Mouse (Mus musculus) spleen, adult 2 months (tissue): ENCODE measurements around the gene Serpinb3c.
A peak's percentile ranks its signal among the peaks of the same experiment; 100 is the strongest.
"Not testable (repeated sequence)": the region's sequence is repeated elsewhere in the genome, so short reads cannot be mapped to it uniquely, and the experiment has no call there.

Experiments
- CTCF ChIP-seq: fragments of 200-500 bp; IDR thresholded peaks from 2 replicates; pipeline ENCODE4 v1.5.1; 2011; ENCODE audit warnings: mild to moderate bottlenecking, inconsistent platforms; ENCODE audit not compliant: insufficient read depth, insufficient read length, insufficient replicate concordance; ENCODE audit errors: extremely low read depth
- POLR2A ChIP-seq: fragments of 200-500 bp; IDR thresholded peaks from 2 replicates; pipeline ENCODE4 v1.6.1; 2011; ENCODE audit warnings: low read depth, low read length, inconsistent platforms

- peak; percentile 26; the same call in 1 of the 2 replicates for TF ChIP-seq CTCF
- TF ChIP-seq POLR2A: not testable (repeated sequence)
These were observed 35.0 kb downstream of the Serpinb3c start for GRCm38 (mm10) chr1:107243170-107243569.
